Mouse (Mus musculus): ENCODE results near the gene Atp6v0a1. TPM values are rescaled to one million over a fixed set of nuclear protein-coding genes. Genes with fewer than 3 reads are reported as not detected.

The Atp6v0a1 gene
- total RNA-seq, 4 experiments from 2014 or later: 402 to 498 (median 457) TPM

- no peak for DNase-seq (ENCODE audit: low spot score in 2 of 2)
Measured at GRCm38 (mm10) chr11:101027121-101027520, 17.9 kb downstream of the Atp6v0a1 start.

GRCm38 (mm10) chr11:101029320-101029719 is 20.1 kb downstream of the Atp6v0a1 start:
- no peak for DNase-seq (ENCODE audit: low spot score in 2 of 2)

GRCm38 (mm10) chr11:101030136-101030807 is 21.0 kb downstream of the Atp6v0a1 start:
- DNase-seq (ENCODE audit: low spot score in 2 of 2): no peak

GRCm38 (mm10) chr11:101030808-101031156 is 21.5 kb downstream of the Atp6v0a1 start:
- no peak for DNase-seq (ENCODE audit: low spot score in 2 of 2)

GRCm38 (mm10) chr11:101031470-101031869 is 22.2 kb downstream of the Atp6v0a1 start:
- DNase-seq (ENCODE audit: low spot score in 2 of 2): no peak

GRCm38 (mm10) chr11:101033856-101034500 is 24.7 kb downstream of the Atp6v0a1 start:
- DNase-seq (ENCODE audit: low spot score in 2 of 2): no peak

- no peak for DNase-seq (ENCODE audit: low spot score in 2 of 2)
Measured at GRCm38 (mm10) chr11:101034614-101035327, 25.5 kb downstream of the Atp6v0a1 start.

GRCm38 (mm10) chr11:101035328-101035695 is 26.1 kb downstream of the Atp6v0a1 start:
- DNase-seq (ENCODE audit: low spot score in 2 of 2): no peak

- DNase-seq (ENCODE audit: low spot score in 2 of 2): no peak
Measured at GRCm38 (mm10) chr11:101037795-101038194, 28.5 kb downstream of the Atp6v0a1 start.

- no peak for DNase-seq (ENCODE audit: low spot score in 2 of 2)
Measured at GRCm38 (mm10) chr11:101045826-101046225, 36.6 kb downstream of the Atp6v0a1 start.

GRCm38 (mm10) chr11:101046440-101046839 is 37.2 kb downstream of the Atp6v0a1 start:
- DNase-seq (ENCODE audit: low spot score in 2 of 2): no peak

- no peak for DNase-seq (ENCODE audit: low spot score in 2 of 2)
Measured at GRCm38 (mm10) chr11:101047502-101047901, 38.2 kb downstream of the Atp6v0a1 start.

- peak in 1 of 2 experiments; percentile 66 for DNase-seq (ENCODE audit: low spot score in 2 of 2)
Measured at GRCm38 (mm10) chr11:101050359-101050758, 41.1 kb downstream of the Atp6v0a1 start.

GRCm38 (mm10) chr11:101051051-101051493 is 41.8 kb downstream of the Atp6v0a1 start:
- no peak for DNase-seq (ENCODE audit: low spot score in 2 of 2)

GRCm38 (mm10) chr11:101051617-101052016 is 42.4 kb downstream of the Atp6v0a1 start:
- DNase-seq (ENCODE audit: low spot score in 2 of 2): no peak

- DNase-seq (ENCODE audit: low spot score in 2 of 2): no peak
Measured at GRCm38 (mm10) chr11:101052751-101053473, 43.7 kb downstream of the Atp6v0a1 start.

- DNase-seq (ENCODE audit: low spot score in 2 of 2): no peak
Measured at GRCm38 (mm10) chr11:101053974-101054373, 44.7 kb downstream of the Atp6v0a1 start.

GRCm38 (mm10) chr11:101055418-101055817 is 46.2 kb downstream of the Atp6v0a1 start:
- no peak for DNase-seq (ENCODE audit: low spot score in 2 of 2)

GRCm38 (mm10) chr11:101056885-101057284 is 47.6 kb downstream of the Atp6v0a1 start:
- no peak for DNase-seq (ENCODE audit: low spot score in 2 of 2)

- DNase-seq (ENCODE audit: low spot score in 2 of 2): peak; percentile 74 to 90
Measured at GRCm38 (mm10) chr11:101057860-101058259, 48.6 kb downstream of the Atp6v0a1 start.

- DNase-seq (ENCODE audit: low spot score in 2 of 2): no peak
Measured at GRCm38 (mm10) chr11:101058726-101059125, 49.5 kb downstream of the Atp6v0a1 start.

- DNase-seq (ENCODE audit: low spot score in 2 of 2): no peak
Measured at GRCm38 (mm10) chr11:101059473-101059872, 50.2 kb downstream of the Atp6v0a1 start.
